Mouse (Mus musculus): ENCODE measurements around the gene Arhgef12. TPM values are rescaled to one million over a fixed set of nuclear protein-coding genes. Genes with fewer than 3 reads are reported as not detected.

Arhgef12 gene
- polyA plus RNA-seq, 1 experiment from 2014 or later = 13.9 TPM

GRCm38 (mm10) chr9:43114833-43115232 lies 7.8 kb upstream of the Arhgef12 start:
- no peak overlapping the region for H3K27ac ChIP-seq (ENCODE audit: low read length)
- 57% methylated on average over 4 of the region's 4 CpGs for WGBS
- DNase-seq (ENCODE audit: low spot score) (peak; percentile 40), ATAC-seq (no peak)
- H3K9me3 ChIP-seq (ENCODE audit: low read length) = no peaks in the 10 kb centered on the region
- H3K4me3 ChIP-seq (ENCODE audit: low read depth, low read length) = no peak overlapping the region
- no peak overlapping the region; the same call in 1 of the 2 replicates for H3K4me2 ChIP-seq (replicated peaks; ENCODE audit: low read depth, low read length)
- no peaks in the 10 kb centered on the region for H3K36me3 ChIP-seq (ENCODE audit: insufficient read depth, low read length)
- no peaks in the 10 kb centered on the region for H3K27me3 ChIP-seq (replicated peaks; ENCODE audit: insufficient read depth, low read length)
- TF ChIP-seq EP300 (IDR thresholded peaks at IDR 0.05) (peak; percentile 77), CTCF (IDR thresholded peaks at IDR 0.05) (no peak)
- peaks cover 6% of the 10 kb centered on the region; the same call in 1 of the 2 replicates for H3K4me1 ChIP-seq (ENCODE audit: insufficient read depth, low read depth, low read length)
- no peak overlapping the region for H3K9ac ChIP-seq (replicated peaks; ENCODE audit: low read depth)

GRCm38 (mm10) chr9:43110286-43110980 lies 3.4 kb upstream of the Arhgef12 start:
- Histone ChIP-seq H3K27me3 (replicated peaks; ENCODE audit: insufficient read depth, low read length) (no peaks in the 10 kb centered on the region), H3K9ac (replicated peaks; ENCODE audit: low read depth) (no peak overlapping the region), H3K36me3 (ENCODE audit: insufficient read depth, low read length) (no peaks in the 10 kb centered on the region), H3K4me1 (ENCODE audit: insufficient read depth, low read depth, low read length) (0 out of 2 replicates have a peak, but pooled peaks cover 2% of the 10 kb centered on the region), H3K27ac (ENCODE audit: low read length) (no peak overlapping the region), H3K4me2 (replicated peaks; ENCODE audit: low read depth, low read length) (no peak overlapping the region), H3K9me3 (ENCODE audit: low read length) (no peaks in the 10 kb centered on the region), H3K4me3 (ENCODE audit: low read depth, low read length) (no peak overlapping the region)
- DNase-seq (ENCODE audit: low spot score) = peak; percentile 77
- WGBS = 69% methylated on average over 8 of the region's 8 CpGs
- no peak for ATAC-seq
- TF ChIP-seq CTCF (IDR thresholded peaks at IDR 0.05) (no peak; the same call in 1 of the 2 replicates), EP300 (IDR thresholded peaks at IDR 0.05) (no peak)

- H3K4me3 ChIP-seq (ENCODE audit: low read depth, low read length) = no peak overlapping the region
- TF ChIP-seq CTCF (IDR thresholded peaks at IDR 0.05) (no peak), EP300 (IDR thresholded peaks at IDR 0.05) (no peak)
- ATAC-seq (no peak), DNase-seq (ENCODE audit: low spot score) (no peak)
- H3K9ac ChIP-seq (replicated peaks; ENCODE audit: low read depth) = no peak overlapping the region
- H3K27ac ChIP-seq (ENCODE audit: low read length) = no peak overlapping the region
- no peak overlapping the region for H3K4me2 ChIP-seq (replicated peaks; ENCODE audit: low read depth, low read length)
- no peaks in the 10 kb centered on the region for H3K9me3 ChIP-seq (ENCODE audit: low read length)
- H3K4me1 ChIP-seq (ENCODE audit: insufficient read depth, low read depth, low read length) = 0 out of 2 replicates have a peak, but pooled peaks cover 2% of the 10 kb centered on the region
- 86% methylated on average over 7 of the region's 7 CpGs for WGBS
- no peaks in the 10 kb centered on the region for H3K27me3 ChIP-seq (replicated peaks; ENCODE audit: insufficient read depth, low read length)
- no peaks in the 10 kb centered on the region for H3K36me3 ChIP-seq (ENCODE audit: insufficient read depth, low read length)
Observed at GRCm38 (mm10) chr9:43109125-43109524, 2.1 kb upstream of the Arhgef12 start.

- TF ChIP-seq EP300 (IDR thresholded peaks at IDR 0.05) (no peak), CTCF (IDR thresholded peaks at IDR 0.05) (no peak)
- Histone ChIP-seq H3K4me1 (ENCODE audit: insufficient read depth, low read depth, low read length) (0 out of 2 replicates have a peak, but pooled peaks cover 2% of the 10 kb centered on the region), H3K27ac (ENCODE audit: low read length) (no peak overlapping the region), H3K4me3 (ENCODE audit: low read depth, low read length) (no peak overlapping the region), H3K27me3 (replicated peaks; ENCODE audit: insufficient read depth, low read length) (no peaks in the 10 kb centered on the region), H3K36me3 (ENCODE audit: insufficient read depth, low read length) (no peaks in the 10 kb centered on the region), H3K9ac (replicated peaks; ENCODE audit: low read depth) (no peak overlapping the region), H3K9me3 (ENCODE audit: low read length) (no peaks in the 10 kb centered on the region), H3K4me2 (replicated peaks; ENCODE audit: low read depth, low read length) (no peak overlapping the region)
- 63% methylated on average over 3 of the region's 3 CpGs for WGBS
- no peak for DNase-seq (ENCODE audit: low spot score)
- no peak for ATAC-seq
Observed at GRCm38 (mm10) chr9:43108721-43109120, 1.7 kb upstream of the Arhgef12 start.

GRCm38 (mm10) chr9:43108081-43108480 lies 1.0 kb upstream of the Arhgef12 start:
- no peaks in the 10 kb centered on the region for H3K36me3 ChIP-seq (ENCODE audit: insufficient read depth, low read length)
- no peak overlapping the region for H3K4me3 ChIP-seq (ENCODE audit: low read depth, low read length)
- TF ChIP-seq CTCF (IDR thresholded peaks at IDR 0.05) = no peak
- no peak for TF ChIP-seq EP300 (IDR thresholded peaks at IDR 0.05)
- no peak overlapping the region for H3K27ac ChIP-seq (ENCODE audit: low read length)
- 0 out of 2 replicates have a peak, but pooled peaks cover 2% of the 10 kb centered on the region for H3K4me1 ChIP-seq (ENCODE audit: insufficient read depth, low read depth, low read length)
- no peak overlapping the region for H3K4me2 ChIP-seq (replicated peaks; ENCODE audit: low read depth, low read length)
- H3K9ac ChIP-seq (replicated peaks; ENCODE audit: low read depth) = no peak overlapping the region
- DNase-seq (ENCODE audit: low spot score) = no peak
- H3K27me3 ChIP-seq (replicated peaks; ENCODE audit: insufficient read depth, low read length) = no peaks in the 10 kb centered on the region
- no peaks in the 10 kb centered on the region for H3K9me3 ChIP-seq (ENCODE audit: low read length)
- ATAC-seq = no peak
- 68% methylated on average over 1 of the region's 1 CpGs for WGBS

- ATAC-seq (no peak), DNase-seq (ENCODE audit: low spot score) (no peak)
- Histone ChIP-seq H3K4me2 (replicated peaks; ENCODE audit: low read depth, low read length) (peak overlapping the region; percentile 78), H3K9ac (replicated peaks; ENCODE audit: low read depth) (no peak overlapping the region), H3K9me3 (ENCODE audit: low read length) (no peaks in the 10 kb centered on the region), H3K36me3 (ENCODE audit: insufficient read depth, low read length) (no peaks in the 10 kb centered on the region), H3K4me1 (ENCODE audit: insufficient read depth, low read depth, low read length) (peaks cover 4% of the 10 kb centered on the region; the same call in 1 of the 2 replicates), H3K27ac (ENCODE audit: low read length) (peak overlapping the region; percentile 97; the same call in 1 of the 2 replicates), H3K4me3 (ENCODE audit: low read depth, low read length) (no peak overlapping the region), H3K27me3 (replicated peaks; ENCODE audit: insufficient read depth, low read length) (no peaks in the 10 kb centered on the region)
- 36% methylated on average over 5 of the region's 5 CpGs for WGBS
- TF ChIP-seq EP300 (IDR thresholded peaks at IDR 0.05) (no peak), CTCF (IDR thresholded peaks at IDR 0.05) (no peak)
Observed at GRCm38 (mm10) chr9:43107555-43107954, 516 bp upstream of the Arhgef12 start.
